Mouse (Mus musculus) limb, embryonic 15.5 days (tissue): ENCODE results near the gene Pon1. TPM values are rescaled to one million over a fixed set of nuclear protein-coding genes. Genes with fewer than 3 reads are reported as not detected.

Experiments
- ATAC-seq: fragments of 200-750 bp; cut with Nextera tagmentation; 2 replicates; pipeline ENCODE4 v1.8.0; 2017; ENCODE audit warnings: low read depth, moderate TSS enrichment; ENCODE audit not compliant: insufficient number of reproducible peaks, low FRiP score, low TSS enrichment
- H3K27ac ChIP-seq: fragments of 300-500 bp; sonication (generic); 2 replicates; pipeline ENCODE4 v1.5.1; 2015; ENCODE audit warnings: moderate library complexity, mild to moderate bottlenecking, inconsistent platforms
- H3K27me3 ChIP-seq: fragments of 300-500 bp; sonication (generic); 2 replicates; pipeline ENCODE4 v1.6.1; 2015; ENCODE audit warnings: inconsistent platforms
- H3K36me3 ChIP-seq: fragments of 300-500 bp; sonication (generic); 2 replicates; pipeline ENCODE4 v1.6.1; 2015; ENCODE audit warnings: inconsistent platforms
- H3K4me1 ChIP-seq: fragments of 300-500 bp; sonication (generic); 2 replicates; pipeline ENCODE4 v1.6.1; 2015; ENCODE audit warnings: inconsistent platforms
- H3K4me2 ChIP-seq: fragments of 300-500 bp; sonication (generic); 2 replicates; pipeline ENCODE4 v1.6.1; 2015; ENCODE audit warnings: mild to moderate bottlenecking, inconsistent platforms
- H3K4me3 ChIP-seq: fragments of 300-500 bp; sonication (generic); 2 replicates; pipeline ENCODE4 v1.5.1; 2015; ENCODE audit warnings: mild to moderate bottlenecking, inconsistent platforms
- H3K9ac ChIP-seq: fragments of 300-500 bp; sonication (generic); 2 replicates; pipeline ENCODE4 v1.6.1; 2015; ENCODE audit warnings: inconsistent platforms
- H3K9me3 ChIP-seq: fragments of 300-500 bp; sonication (generic); 2 replicates; pipeline ENCODE4 v1.6.1; 2016; ENCODE audit warnings: inconsistent platforms
- WGBS: fragments of 180-500 bp; shearing (Covaris S2); methylation state at CpG from one replicate; pipeline ENCODE4 v1.1.7; 2015; 5-methylcytosine and 5-hydroxymethylcytosine counted together
- polyA plus RNA-seq: library from polyadenylated mRNA; unstranded; fragments of >200 nt; fragmentation: Nextera tagmentation; extraction: Ambion mirVana; gene quantifications from 2 replicates; pipeline ENCODE4 v1.2.1, GENCODE M21; 2015

Pon1 gene
- polyA plus RNA-seq, 1 experiment from 2014 or later: 0.19 TPM

DNA sequence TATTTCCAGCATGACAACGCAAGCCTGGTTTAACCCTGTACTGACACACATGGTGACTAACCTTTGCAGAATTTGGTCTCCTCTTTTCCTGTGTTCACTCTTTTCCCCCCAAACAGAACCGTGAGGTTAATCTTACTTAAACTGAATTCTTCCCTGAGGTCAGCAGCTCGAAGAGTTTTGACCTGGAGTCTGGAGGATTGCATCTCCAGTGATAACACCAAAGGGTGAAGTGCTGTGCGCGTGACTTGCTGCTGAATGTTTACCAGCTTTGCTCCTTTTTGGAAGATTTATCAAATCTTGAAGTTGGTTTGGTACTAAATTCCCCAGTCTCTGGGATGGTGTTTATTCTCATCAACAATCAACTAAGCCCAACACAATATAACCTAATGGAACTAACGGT is 39.0 kb downstream of the Pon1 start:
- no peak for ATAC-seq
- Histone ChIP-seq H3K9ac (no peak overlapping the region), H3K4me3 (no peak overlapping the region), H3K27me3 (no peaks in the 10 kb centered on the region), H3K36me3 (peaks cover 12% of the 10 kb centered on the region), H3K27ac (no peak overlapping the region), H3K4me1 (no peaks in the 10 kb centered on the region), H3K4me2 (no peak overlapping the region), H3K9me3 (no peaks in the 10 kb centered on the region)
- WGBS: 88% methylated on average over 6 of the region's 6 CpGs

DNA sequence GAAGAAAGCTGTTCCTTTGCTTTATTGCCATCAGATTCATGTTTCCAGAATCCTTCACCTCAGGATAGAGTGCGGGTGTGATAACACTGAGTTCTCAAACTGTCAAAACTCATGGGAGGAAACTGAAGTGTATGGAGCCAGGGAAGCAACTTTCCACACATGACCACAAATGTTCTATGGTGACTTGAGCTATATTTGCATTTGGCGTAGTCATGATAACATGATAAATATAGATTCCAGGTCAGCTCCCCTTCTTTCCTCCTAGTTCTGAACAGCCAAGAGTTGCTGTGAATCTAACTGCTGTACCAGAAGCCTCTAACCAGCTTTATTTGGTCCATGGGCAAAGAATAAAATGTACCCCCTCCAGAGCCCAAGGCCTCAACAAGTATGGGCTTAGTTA is 41.6 kb downstream of the Pon1 start:
- WGBS: 71% methylated on average over 2 of the region's 2 CpGs

DNA sequence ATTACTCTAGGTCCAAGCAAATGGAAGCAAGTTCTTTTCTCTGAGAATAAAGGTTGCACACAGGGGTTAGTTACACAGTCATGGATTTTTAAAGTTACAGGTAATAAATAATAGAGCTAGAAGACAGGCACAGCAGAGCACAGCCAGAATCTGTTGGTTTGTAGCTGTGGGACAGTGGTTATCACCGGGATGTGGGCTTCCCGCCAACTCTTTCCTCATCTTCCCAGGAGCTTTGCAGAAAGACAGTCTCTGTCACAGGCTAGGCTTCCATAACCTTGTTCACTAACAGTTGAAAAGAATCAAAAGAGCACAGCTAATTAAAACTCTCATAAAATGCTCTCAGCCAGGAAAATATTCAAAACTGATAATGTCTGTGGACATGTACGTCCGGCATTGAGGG is 42.6 kb downstream of the Pon1 start:
- 69% methylated on average over 4 of the region's 4 CpGs for WGBS
- H3K36me3 ChIP-seq: peaks cover 3% of the 10 kb centered on the region; the same call in 1 of the 2 replicates
- no peaks in the 10 kb centered on the region for H3K4me1 ChIP-seq
- no peak for ATAC-seq
- no peak overlapping the region for H3K9ac ChIP-seq
- H3K4me2 ChIP-seq: no peak overlapping the region
- no peak overlapping the region for H3K27ac ChIP-seq
- H3K4me3 ChIP-seq: no peak overlapping the region
- H3K9me3 ChIP-seq: no peaks in the 10 kb centered on the region
- no peaks in the 10 kb centered on the region for H3K27me3 ChIP-seq

More for the DNA sequence above, 41.6 kb downstream of the Pon1 start:
- no peaks in the 10 kb centered on the region for H3K9me3 ChIP-seq
- H3K36me3 ChIP-seq: peaks cover 3% of the 10 kb centered on the region; the same call in 1 of the 2 replicates
- H3K27me3 ChIP-seq: no peaks in the 10 kb centered on the region
- H3K9ac ChIP-seq: no peak overlapping the region
- no peak overlapping the region for H3K4me2 ChIP-seq
- no peak for ATAC-seq
- no peak overlapping the region for H3K4me3 ChIP-seq
- H3K4me1 ChIP-seq: no peaks in the 10 kb centered on the region
- no peak overlapping the region for H3K27ac ChIP-seq

DNA sequence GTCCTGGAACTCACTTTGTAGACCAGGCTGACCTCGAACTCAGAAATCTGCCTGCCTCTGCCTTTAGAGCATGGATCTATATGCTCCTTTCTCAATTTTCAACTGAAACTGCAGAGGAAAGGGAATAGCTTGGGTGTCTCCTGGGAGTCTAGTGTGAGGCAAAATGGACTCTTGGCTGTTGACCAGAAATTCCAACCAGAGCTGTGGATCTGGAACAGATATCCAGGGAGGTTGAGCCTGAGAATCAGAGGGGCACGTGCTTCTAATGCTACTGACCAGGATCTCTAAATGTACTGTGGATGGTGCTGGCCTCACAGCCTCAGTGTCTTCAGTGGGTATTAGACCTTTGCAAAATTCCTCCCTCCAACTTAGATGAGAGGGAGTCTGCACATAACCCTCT is 43.8 kb downstream of the Pon1 start:
- Histone ChIP-seq H3K9ac (no peak overlapping the region), H3K4me3 (no peak overlapping the region), H3K9me3 (no peaks in the 10 kb centered on the region), H3K27ac (no peak overlapping the region), H3K4me2 (no peak overlapping the region), H3K27me3 (no peaks in the 10 kb centered on the region), H3K4me1 (no peaks in the 10 kb centered on the region), H3K36me3 (peaks cover 3% of the 10 kb centered on the region; the same call in 1 of the 2 replicates)
- 65% methylated on average over 2 of the region's 2 CpGs for WGBS
- ATAC-seq: no peak

DNA sequence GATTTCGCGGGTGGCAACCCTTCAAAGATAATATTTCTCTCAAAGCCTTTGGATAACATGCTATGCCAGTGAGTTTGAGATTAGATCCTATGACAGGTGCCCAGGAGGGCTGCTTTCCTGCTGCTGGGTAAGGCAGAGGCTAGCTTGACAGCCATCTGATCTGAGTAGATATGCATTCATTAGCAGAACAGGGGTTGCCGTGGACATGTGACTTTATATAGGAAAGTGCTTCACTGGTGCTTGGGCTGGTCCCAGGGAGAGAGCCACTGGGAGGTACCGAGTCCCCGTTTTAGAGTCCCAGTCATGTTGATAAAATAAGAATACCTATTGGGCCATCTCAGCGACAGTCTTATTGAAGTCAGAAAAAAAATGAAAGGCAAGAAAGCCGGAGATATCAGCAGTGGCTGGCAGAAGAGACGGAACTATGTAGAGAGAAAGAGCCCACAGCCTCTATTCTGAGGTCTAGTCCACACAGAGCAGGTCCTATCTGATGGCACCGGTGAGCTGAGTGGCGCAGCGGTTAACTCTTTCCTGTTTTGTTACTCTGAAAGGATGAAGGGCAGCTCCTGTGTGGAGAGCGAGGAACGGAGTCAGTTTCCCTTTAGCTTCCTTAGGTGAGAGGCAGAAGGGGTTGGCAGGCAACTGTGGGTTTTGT is 46.1 kb downstream of the Pon1 start:
- Histone ChIP-seq H3K9me3 (no peaks in the 10 kb centered on the region), H3K4me2 (no peak overlapping the region), H3K36me3 (peaks cover 3% of the 10 kb centered on the region), H3K4me1 (no peaks in the 10 kb centered on the region), H3K27ac (no peak overlapping the region), H3K4me3 (no peak overlapping the region), H3K27me3 (no peaks in the 10 kb centered on the region), H3K9ac (no peak overlapping the region)
- 71% methylated on average over 13 of the region's 13 CpGs for WGBS
- no peak for ATAC-seq

DNA sequence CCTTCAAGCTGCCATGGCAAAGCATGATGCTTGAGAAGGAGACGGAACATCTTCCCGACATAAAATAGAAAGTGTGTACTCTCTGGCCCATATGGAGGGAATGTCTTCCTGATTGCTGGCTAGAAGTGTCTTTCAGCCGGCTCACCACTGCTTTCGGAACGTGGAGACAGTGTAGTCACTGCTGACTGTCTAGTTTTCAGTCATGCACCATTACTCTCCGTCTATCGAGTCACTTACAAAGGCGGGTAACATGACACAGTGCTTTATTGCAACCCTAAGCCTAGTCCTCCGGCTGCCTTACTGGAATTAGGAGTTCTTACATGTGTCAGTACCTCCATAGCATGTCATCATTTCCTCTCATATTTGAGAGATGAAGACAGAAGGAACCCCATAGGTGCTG is 54.1 kb downstream of the Pon1 start:
- ATAC-seq: no peak
- Histone ChIP-seq H3K4me1 (no peaks in the 10 kb centered on the region), H3K4me2 (no peak overlapping the region), H3K27ac (no peak overlapping the region), H3K27me3 (no peaks in the 10 kb centered on the region), H3K9ac (no peak overlapping the region), H3K36me3 (peaks cover 2% of the 10 kb centered on the region; the same call in 1 of the 2 replicates), H3K9me3 (no peaks in the 10 kb centered on the region), H3K4me3 (no peak overlapping the region)
- WGBS: 81% methylated on average over 9 of the region's 9 CpGs

DNA sequence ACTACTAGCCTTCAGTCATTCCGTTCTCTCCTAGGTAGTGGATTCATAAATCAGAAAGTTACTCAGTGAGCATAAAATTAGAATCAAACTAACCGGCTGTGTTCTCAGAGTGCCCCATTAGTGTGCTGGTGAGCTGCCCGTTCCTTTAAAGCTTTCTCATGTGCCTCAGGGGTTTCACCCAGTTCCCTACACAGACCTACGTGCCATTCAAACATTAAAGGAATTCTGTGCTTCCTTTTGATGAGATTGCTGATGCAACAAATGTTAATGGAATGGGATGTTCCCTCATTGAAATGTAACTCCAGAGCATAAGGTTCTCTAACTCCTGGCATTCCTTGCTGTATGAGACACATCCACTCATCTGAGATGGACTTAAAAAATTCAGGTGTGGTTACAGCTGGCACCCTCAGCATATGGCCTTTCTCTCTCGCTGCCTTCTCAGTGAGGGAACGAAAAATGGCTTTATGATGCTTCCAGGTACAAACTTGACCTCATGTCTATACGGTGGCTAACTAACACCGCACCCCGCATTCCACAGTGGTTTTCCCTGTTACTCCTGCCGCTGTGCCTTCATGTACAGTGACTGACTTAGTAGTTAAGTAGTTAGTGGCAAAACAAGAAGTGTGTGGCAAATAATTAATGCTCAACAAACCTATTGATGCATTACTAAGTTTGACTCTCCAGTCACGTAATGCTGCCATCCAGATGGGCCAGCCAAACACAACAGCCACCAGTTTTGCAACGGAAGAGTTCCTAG is 54.7 kb downstream of the Pon1 start:
- no peak overlapping the region for H3K9ac ChIP-seq
- H3K4me1 ChIP-seq: no peaks in the 10 kb centered on the region
- H3K27me3 ChIP-seq: no peaks in the 10 kb centered on the region
- 67% methylated on average over 12 of the region's 12 CpGs for WGBS
- peaks cover 2% of the 10 kb centered on the region; the same call in 1 of the 2 replicates for H3K36me3 ChIP-seq
- no peaks in the 10 kb centered on the region for H3K9me3 ChIP-seq
- H3K4me2 ChIP-seq: no peak overlapping the region
- no peak for ATAC-seq
- H3K27ac ChIP-seq: no peak overlapping the region
- H3K4me3 ChIP-seq: no peak overlapping the region

DNA sequence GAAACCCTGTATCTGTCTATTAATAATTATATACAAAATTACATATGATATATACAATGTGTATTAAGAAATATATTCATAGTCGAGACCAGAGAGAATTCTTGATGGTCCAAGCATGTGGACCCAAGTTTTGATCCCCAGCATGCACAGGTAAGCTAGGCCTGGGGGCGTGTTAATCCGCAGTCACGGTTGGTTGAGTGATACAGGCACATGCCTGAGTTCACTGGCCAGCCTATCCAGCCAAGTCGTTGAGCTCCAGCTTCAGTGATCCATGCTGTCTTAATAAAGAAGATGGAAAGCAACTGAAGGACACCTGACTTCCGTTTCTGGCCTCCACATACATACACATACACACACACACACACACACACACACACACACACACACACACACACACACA is 57.7 kb downstream of the Pon1 start:
- no peak for ATAC-seq
- Histone ChIP-seq H3K27ac (no peak overlapping the region), H3K36me3 (no peaks in the 10 kb centered on the region), H3K27me3 (no peaks in the 10 kb centered on the region), H3K4me3 (no peak overlapping the region), H3K9me3 (no peaks in the 10 kb centered on the region), H3K9ac (no peak overlapping the region), H3K4me2 (no peak overlapping the region), H3K4me1 (no peaks in the 10 kb centered on the region)
- 75% methylated on average over 6 of the region's 6 CpGs for WGBS

DNA sequence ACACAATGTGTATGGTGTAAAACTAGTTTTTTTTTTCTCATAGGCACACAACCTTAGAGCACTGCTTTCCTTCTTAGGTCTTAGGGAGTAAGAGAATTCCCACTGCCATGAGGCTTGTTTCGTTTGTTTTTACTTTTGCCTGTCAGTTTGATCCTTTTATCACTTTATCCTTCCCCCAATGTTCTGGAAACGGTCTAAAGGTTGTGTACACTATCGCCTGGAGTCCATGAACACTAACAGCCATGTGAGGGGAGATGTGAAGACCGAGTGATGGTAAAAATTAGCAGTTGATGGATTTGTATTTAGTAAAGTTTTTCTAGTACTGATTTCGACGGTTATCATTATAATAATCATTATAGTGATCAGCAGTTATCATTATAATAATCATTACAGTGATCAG is 58.8 kb downstream of the Pon1 start:
- no peak for ATAC-seq
- Histone ChIP-seq H3K27me3 (no peaks in the 10 kb centered on the region), H3K4me1 (no peaks in the 10 kb centered on the region), H3K9ac (no peak overlapping the region), H3K4me3 (no peak overlapping the region), H3K36me3 (no peaks in the 10 kb centered on the region), H3K9me3 (no peaks in the 10 kb centered on the region), H3K4me2 (no peak overlapping the region), H3K27ac (no peak overlapping the region)
- 82% methylated on average over 6 of the region's 6 CpGs for WGBS

DNA sequence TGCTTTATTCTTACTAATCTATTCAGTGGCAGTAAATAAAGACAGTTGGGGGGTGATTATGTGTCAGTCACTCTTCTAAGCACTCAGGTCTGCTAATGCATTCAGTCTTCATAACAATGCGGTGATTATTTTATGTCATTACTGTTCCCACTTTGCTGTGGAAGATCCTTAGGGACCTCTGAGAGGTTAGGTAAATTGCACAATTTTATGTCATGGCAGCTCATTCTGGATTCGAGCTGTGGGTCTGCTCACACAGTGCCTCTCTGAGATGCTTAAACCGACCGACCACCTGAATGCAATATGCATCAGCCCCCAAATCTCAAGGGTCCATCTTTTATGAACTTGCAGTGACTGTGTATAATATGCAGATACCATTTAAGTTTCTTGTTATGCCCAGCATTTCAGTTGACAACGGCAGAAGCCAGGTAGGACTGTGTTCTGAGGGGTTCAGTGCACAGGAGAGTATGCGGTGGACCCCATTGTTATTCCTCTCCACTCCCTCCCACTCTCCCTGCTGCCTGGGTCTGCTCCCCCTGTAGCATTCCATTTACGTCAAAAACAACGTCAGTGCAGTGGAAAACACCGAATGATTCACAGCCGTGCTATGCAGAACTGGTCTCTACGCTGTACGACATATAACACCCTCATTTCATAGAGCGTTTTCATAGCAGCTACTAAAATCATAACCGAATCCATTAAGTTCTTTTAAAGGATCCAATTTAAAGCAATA is 64.2 kb downstream of the Pon1 start:
- WGBS: 55% methylated on average over 14 of the region's 14 CpGs
- H3K27ac ChIP-seq: no peak overlapping the region
- no peak for ATAC-seq

DNA sequence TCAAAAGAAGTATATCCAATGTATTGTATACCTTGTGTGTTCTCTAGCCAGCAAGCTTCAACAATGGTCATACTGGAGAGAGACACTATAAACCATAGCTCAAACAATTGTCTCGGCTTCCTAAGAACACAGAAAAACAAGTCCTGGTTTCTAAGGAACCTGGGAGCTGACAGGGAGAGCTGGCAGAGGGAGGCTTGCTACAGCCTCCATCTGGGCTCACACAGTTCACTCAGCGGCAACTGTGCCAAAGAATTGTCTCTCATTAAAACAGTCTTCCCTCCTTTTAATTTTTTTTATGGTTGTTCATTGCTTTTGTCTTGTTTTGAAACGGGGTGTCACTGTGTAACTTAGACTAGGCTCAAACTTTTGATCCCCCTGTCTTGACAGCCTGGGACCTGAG is 73.5 kb downstream of the Pon1 start:
- no peaks in the 10 kb centered on the region for H3K9me3 ChIP-seq
- no peak overlapping the region for H3K4me3 ChIP-seq
- no peak for ATAC-seq
- H3K36me3 ChIP-seq: peaks cover 4% of the 10 kb centered on the region; the same call in 1 of the 2 replicates
- H3K27ac ChIP-seq: no peak overlapping the region
- H3K27me3 ChIP-seq: no peaks in the 10 kb centered on the region
- 47% methylated on average over 3 of the region's 3 CpGs for WGBS
- no peak overlapping the region for H3K4me2 ChIP-seq
- H3K4me1 ChIP-seq: no peaks in the 10 kb centered on the region
- H3K9ac ChIP-seq: no peak overlapping the region

More for the DNA sequence above, 64.2 kb downstream of the Pon1 start:
- Histone ChIP-seq H3K36me3 (no peaks in the 10 kb centered on the region), H3K9me3 (no peaks in the 10 kb centered on the region), H3K4me3 (no peak overlapping the region), H3K4me2 (no peak overlapping the region), H3K9ac (no peak overlapping the region), H3K27me3 (no peaks in the 10 kb centered on the region), H3K4me1 (peaks cover 2% of the 10 kb centered on the region; the same call in 1 of the 2 replicates)
